Comparison of ENCODE assay signal across 8 mouse cellular contexts in the genomic region with DNA sequence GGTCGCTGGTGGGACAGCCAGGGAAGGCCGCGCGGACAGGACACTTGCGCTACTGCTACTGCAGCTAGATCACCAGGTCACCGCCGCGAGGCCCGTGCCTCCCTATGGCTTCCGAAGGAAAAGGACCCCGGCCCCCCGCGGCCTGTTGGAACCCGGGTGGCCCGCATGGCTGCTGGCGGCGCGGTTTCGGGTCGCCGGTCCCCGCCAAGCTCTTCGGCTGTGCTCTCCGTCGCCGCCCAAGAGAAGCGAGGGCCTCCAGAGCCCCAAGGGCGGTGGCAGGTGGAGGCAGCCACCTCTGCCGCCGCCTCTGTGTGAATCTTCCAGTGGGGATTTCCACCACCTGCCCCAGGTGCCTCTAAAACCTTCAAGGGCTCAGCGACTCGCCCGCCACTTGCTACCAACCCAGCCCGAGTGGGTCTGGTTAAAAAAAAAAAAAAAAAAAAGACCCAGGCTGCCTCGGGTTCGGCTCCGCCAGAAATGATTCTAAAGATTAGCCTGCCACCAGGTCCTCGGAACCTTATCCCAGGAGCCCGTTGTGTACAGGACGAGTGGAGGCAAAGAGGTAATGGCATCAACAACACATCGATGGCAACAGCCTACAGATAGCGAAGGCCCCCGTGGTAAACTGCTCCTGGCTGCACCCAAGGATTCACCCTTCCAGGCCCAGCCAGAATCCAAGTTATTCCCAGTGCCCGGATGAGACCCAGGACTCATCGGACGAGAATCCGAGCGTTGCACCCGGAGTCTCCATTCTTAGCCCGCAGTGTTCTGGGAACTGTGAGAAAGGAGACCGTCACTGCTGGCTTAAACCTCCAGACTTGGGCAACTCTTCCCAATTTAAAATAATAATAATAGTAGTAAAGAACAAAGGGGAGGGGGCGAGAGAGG. TPM values are rescaled to one million over a fixed set of nuclear protein-coding genes. Genes with fewer than 3 reads are reported as not detected.
DNase-seq lines count a peak whose midpoint lies in the region; ATAC-seq and TF ChIP-seq lines count a peak whose summit lies in the region.

No protein-coding gene starts in this region.

- no peak overlapping the region for H3K27ac ChIP-seq in forebrain, embryonic 16.5 days (ENCODE audit: low read length)
- peak overlapping the region; percentile 69 for H3K27ac ChIP-seq in liver, embryonic 15.5 days (replicated peaks)
- H3K27ac ChIP-seq in layer of hippocampus, adult 2 months = no peak overlapping the region

- H3K9ac ChIP-seq in forebrain, embryonic 16.5 days (replicated peaks; ENCODE audit: low read depth, low read length) = peak overlapping the region; percentile 43
- H3K9ac ChIP-seq in liver, embryonic 15.5 days = peak overlapping the region; percentile 54

- intact Hi-C loops in left cerebral cortex, postnatal 4 days (cut with DNase I) = loop anchor here (2.0 to 10.0 kb wide), 5 partner anchors 515 to 1048 kb away; no protein-coding TSS in a partner anchor

- no peaks in the 10 kb centered on the region for H3K36me3 ChIP-seq in forebrain, embryonic 16.5 days (ENCODE audit: control insufficient read depth, insufficient read depth)
- no peaks in the 10 kb centered on the region for H3K36me3 ChIP-seq in liver, embryonic 15.5 days (replicated peaks)

- H3K9me3 ChIP-seq in forebrain, embryonic 16.5 days (ENCODE audit: control insufficient read depth, low read length) = no peaks in the 10 kb centered on the region
- no peaks in the 10 kb centered on the region for H3K9me3 ChIP-seq in liver, embryonic 15.5 days (replicated peaks)

- ATAC-seq in forebrain, embryonic 16.5 days = no peak
- ATAC-seq in liver, embryonic 15.5 days (ENCODE audit: insufficient read depth) = no peak

- DNase-seq in adrenal gland, postnatal 10 days = peak; percentile 20
- no peak for DNase-seq in adrenal gland, postnatal 36 days
- DNase-seq in CD4-positive helper T cell, adult 2 months (ENCODE audit: low read depth, low spot score) = peak; percentile 42
- no peak for DNase-seq in left cerebral cortex, postnatal 4 days
- no peak for DNase-seq in gastrocnemius, postnatal 10 days
- no peak for DNase-seq in layer of hippocampus, adult 2 months (ENCODE audit: low spot score in 2 of 2)

- peaks cover 67% of the 10 kb centered on the region for H3K27me3 ChIP-seq in forebrain, embryonic 16.5 days (replicated peaks; ENCODE audit: control insufficient read depth, insufficient read depth, low read length)
- H3K27me3 ChIP-seq in liver, embryonic 15.5 days = peaks cover 90% of the 10 kb centered on the region

- TF ChIP-seq CTCF in layer of hippocampus, adult 2 months (conservative IDR thresholded peaks at IDR 0.05) = no peak

- peak overlapping the region; percentile 43 for H3K4me3 ChIP-seq in forebrain, embryonic 16.5 days (replicated peaks; ENCODE audit: low read length)
- peak overlapping the region; percentile 60 for H3K4me3 ChIP-seq in liver, embryonic 15.5 days (replicated peaks)
- H3K4me3 ChIP-seq in layer of hippocampus, adult 2 months = no peak overlapping the region

- H3K4me1 ChIP-seq in forebrain, embryonic 16.5 days (replicated peaks; ENCODE audit: control insufficient read depth, insufficient read depth, low read length) = peaks cover 50% of the 10 kb centered on the region
- peaks cover 23% of the 10 kb centered on the region; the same call in 1 of the 2 replicates for H3K4me1 ChIP-seq in liver, embryonic 15.5 days (replicated peaks)

- 4% methylated on average over 52 of the region's 52 CpGs for WGBS in forebrain, embryonic 16.5 days
- 3% methylated on average over 52 of the region's 52 CpGs for WGBS in liver, embryonic 15.5 days (ENCODE audit: insufficient replicate concordance)

- peak overlapping the region; percentile 75 for H3K4me2 ChIP-seq in forebrain, embryonic 16.5 days (ENCODE audit: low read length)
- H3K4me2 ChIP-seq in liver, embryonic 15.5 days = peak overlapping the region; percentile 60

RNA-seq across cellular contexts. Expression of gene Hs3st3b1, which starts 2.6 kb away (rescaled TPM):
- total RNA-seq in adrenal gland, postnatal 10 days (2021) = 1 to 10 TPM; 5.4 to 9.6 TPM
- 1 to 10 TPM; 2.0 to 2.3 TPM for total RNA-seq in adrenal gland, postnatal 36 days (2021)
- polyA plus RNA-seq in forebrain, embryonic 16.5 days (2015; fragmentation: Nextera tagmentation; extraction: Ambion mirVana) = 3.9 and 4.5 TPM in 2 replicates
- 13.4 and 14.6 TPM in 2 replicates for polyA plus RNA-seq in liver, embryonic 15.5 days (2015; fragmentation: Nextera tagmentation; extraction: Ambion mirVana)
- 1 to 10 TPM; 1.6 to 1.9 TPM for total RNA-seq in left cerebral cortex, postnatal 4 days (2021)
- under 1 TPM; 0.59 to 0.90 TPM for total RNA-seq in gastrocnemius, postnatal 10 days (2021)
- under 1 TPM; 0.26 to 0.37 TPM for total RNA-seq in layer of hippocampus, adult 2 months (2021)

Comparison
In these comparisons a context has a peak if more than half of its experiments do, and no peak if none do; other contexts are left out.
1. DNase-seq: peak in adrenal gland, postnatal 10 days (single experiment) and CD4-positive helper T cell, adult 2 months (single experiment); none in adrenal gland, postnatal 36 days (0 of 2), left cerebral cortex, postnatal 4 days (single experiment), gastrocnemius, postnatal 10 days (single experiment) and layer of hippocampus, adult 2 months (0 of 2).